Mouse (Mus musculus): Measurements from ENCODE around the gene Twist1.

Gene Twist1

DNA sequence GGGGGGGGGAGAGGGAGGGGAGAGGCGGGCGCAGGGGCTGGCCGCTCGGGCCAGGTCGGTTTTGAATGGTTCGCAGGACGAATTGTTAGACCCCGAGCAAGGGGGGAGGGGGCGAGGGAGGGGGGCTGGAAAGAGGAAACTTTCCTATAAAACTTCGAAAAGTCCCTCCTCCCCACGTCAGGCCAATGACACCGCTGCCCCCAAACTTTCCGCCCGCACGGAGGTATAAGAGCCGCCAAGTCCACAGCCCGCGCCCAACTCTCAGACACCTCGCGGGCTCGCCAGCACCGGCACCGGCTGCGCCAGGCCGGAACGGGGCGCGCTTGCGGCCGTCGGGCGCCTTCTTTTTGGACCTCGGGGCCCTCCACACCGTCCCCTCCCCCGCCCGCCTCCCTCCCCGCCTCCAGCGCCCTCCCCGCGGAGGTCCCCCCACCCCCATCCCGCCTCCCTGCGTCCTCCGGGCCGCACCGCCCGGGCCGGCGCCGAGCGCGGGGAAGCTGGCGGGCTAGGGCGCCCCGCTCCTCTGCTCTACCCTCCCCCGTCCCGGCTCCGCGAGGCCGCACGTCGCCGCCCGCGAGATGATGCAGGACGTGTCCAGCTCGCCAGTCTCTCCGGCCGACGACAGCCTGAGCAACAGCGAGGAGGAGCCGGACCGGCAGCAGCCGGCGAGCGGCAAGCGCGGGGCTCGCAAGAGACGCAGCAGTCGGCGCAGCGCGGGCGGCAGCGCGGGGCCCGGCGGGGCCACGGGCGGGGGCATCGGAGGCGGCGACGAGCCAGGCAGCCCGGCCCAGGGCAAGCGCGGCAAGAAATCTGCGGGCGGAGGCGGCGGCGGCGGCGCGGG, at the start of gene Twist1:
TSS of gene Twist1 (plus strand) at position 272 of the 841 bp plus-strand sequence.
- DNase-seq (ENCODE audit: low spot score): no peak

DNA sequence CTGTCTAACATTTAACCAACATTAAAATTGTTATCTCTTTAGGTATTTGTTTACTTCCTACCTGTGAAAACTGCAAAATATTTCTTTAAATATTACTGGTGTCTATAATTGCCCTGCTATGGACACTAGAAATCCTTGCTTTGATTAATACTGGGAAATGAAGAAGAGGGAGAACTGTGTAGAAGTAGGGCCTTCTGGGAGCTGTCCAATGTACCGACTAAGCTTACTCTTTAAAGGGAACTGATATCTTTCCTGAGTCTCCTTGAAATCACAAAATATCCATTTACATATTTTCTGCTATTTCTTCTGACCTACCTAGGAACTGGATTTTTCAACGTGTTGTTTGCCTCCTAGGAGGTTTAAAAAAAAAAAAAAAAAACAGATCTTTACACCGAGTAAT, 30.7 kb upstream of the Twist1 start:
- no peak for DNase-seq (ENCODE audit: low spot score)

DNA sequence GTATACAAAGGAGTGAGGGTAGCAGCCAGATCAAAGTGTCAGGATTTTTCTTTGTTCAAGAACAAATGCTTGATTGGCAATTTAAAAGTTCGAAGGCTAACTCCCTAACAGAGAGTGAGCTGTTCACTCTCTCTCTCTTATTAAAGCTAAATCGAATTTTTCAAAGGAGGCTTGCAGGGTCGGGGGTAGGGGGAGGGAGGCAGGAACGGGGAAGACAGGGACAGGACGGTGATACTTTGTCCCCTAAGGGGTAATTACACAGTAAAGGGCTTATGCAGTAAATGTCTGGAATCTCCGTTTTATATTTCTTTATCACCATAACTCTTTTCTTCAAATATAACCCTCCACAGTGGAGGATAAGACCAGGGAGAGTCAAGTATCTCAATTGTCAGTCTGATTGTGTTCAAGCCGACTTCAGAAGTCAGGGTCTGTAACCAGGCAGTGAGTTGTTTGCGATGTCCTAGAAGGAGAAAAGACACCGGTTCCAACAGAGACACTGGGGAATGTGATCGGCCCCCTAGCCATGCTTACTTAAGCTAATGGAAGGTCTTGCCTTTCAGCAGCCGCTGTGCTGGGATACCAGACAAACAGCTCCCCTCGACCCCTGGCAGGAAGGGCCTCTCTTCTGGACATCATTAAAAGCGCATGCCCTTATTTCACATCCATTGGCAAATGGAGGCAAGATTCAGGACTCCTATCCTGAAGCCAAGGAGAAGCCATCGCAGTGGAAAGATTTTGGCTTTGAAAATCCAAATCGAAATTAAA, 30.0 kb upstream of the Twist1 start:
- no peak for DNase-seq (ENCODE audit: low spot score)

DNA sequence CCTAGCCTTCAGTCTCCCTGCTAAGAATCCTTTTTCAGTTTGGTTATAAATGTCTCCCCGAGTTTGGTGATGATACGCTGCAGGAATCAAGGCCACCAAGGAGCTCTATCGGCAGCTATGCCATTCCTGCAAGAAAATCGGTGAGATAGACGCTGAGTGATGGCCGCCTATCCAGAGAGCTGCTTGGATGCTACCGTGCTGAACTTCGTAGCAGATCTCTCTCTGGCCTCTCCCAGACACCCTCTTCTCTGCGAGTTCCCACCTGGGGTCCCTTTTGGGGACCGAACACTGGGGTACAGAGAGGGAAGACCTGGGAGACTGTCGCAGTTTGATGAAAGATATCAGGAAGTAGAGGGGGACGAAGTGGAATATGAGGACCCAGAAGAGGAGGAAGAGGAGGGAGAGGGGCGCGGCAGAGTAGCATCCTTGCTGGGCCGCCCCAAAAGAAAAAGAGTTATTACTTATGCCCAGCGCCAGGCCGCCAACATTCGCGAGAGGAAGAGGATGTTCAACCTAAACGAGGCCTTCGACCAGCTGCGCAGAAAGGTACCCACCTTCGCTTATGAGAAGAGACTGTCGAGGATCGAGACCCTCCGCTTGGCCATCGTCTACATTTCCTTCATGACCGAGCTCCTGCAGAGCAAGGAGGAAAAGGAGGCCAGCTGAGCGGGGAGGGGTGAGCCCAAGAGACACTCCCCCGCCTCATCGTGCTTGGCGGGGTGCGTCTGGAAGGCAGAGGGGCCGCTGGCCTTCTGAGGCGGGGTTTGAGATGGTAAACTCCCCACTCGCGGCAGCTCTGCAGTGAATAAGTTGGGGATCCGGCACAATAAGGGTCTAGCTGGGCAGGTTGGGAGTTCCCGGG, 28.9 kb upstream of the Twist1 start, which contains the start of gene Ferd3l:
TSS of gene Ferd3l (plus strand) at position 95 of the 862 bp plus-strand sequence.
- DNase-seq (ENCODE audit: low spot score): no peak

DNA sequence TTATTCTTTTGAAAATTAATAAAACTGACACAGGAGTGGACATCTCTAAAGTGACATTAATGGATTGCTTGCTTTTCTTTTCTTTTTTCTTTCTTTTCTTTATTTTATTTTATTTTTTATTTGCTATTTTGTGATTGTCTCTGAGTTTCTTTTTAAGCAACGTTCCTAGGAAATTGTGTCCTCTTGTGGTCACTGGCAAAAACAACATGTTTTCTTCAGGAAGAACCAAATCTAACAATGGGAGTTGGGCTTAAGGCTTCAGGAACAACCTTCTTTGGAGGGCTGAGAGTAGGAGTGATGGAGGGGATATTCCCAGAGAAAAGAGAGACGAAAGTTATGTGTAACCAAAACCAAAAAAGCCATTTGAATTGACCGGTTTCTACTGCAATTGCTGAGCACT, 4.6 kb upstream of the Twist1 start:
- DNase-seq (ENCODE audit: low spot score): no peak

DNA sequence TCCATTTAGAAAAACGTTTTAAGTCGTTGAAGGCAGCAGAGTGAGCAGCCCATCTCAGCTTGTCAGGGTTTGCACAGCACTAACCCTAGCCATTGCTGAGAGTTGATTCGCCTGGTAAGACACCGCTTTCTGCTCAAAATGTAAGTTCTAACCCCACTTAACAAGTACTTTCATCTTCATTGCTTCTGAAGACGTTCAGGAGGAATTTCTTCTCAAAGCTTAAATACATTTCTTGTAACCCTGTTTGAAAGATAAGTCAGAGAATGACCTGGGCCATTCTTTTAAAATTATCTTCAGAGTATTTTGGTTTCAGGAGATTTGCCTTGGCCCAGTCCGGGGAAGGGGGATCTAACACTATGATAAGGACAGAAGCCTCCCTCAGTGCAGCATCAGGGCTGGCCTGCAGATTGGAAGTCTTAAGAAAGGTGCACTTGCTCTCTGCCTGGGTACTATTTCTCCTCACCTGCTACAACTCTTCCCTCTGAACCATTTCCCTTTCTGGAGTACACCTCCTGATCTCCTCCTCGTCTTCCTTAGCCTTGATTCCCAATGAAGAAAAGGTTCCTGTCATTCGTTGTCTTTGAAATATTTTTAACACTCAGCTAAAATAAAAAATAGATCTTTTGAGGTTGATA, 2.4 kb upstream of the Twist1 start:
- DNase-seq (ENCODE audit: low spot score): no peak

DNA sequence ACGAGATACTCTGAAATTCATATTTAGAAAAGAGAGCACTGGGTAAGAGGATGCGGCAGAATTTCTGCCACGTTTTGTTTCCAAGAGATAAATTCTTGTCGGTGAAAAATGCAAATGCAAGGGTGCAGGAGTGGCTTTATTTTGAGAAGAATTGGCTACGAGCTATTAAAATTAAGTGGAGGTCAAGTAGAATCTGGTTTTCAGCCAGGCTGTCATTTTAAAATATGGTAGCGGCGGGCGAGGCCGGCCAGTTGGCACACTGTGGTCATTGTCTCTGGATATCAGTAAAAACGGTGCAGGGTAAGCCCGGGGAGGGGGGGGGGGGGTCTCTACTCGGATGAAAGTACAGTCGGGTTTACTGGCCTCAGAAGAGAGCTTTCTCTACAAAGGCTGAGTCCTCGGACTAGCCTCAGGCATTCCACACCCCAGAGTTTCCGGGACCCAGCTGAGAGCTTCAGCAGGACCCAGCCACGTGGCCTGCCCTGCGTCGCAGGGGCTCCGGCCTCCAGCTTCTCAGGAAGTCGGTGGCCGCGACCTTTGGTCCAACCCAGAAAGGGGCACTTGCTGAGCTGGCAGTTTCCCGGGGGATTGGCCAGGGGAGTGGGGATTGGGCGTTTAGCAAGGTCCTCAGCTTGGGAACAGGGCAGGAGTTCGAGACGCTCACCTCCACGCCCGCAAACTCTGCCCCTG, 1.7 kb upstream of the Twist1 start:
- DNase-seq (ENCODE audit: low spot score): no peak

DNA sequence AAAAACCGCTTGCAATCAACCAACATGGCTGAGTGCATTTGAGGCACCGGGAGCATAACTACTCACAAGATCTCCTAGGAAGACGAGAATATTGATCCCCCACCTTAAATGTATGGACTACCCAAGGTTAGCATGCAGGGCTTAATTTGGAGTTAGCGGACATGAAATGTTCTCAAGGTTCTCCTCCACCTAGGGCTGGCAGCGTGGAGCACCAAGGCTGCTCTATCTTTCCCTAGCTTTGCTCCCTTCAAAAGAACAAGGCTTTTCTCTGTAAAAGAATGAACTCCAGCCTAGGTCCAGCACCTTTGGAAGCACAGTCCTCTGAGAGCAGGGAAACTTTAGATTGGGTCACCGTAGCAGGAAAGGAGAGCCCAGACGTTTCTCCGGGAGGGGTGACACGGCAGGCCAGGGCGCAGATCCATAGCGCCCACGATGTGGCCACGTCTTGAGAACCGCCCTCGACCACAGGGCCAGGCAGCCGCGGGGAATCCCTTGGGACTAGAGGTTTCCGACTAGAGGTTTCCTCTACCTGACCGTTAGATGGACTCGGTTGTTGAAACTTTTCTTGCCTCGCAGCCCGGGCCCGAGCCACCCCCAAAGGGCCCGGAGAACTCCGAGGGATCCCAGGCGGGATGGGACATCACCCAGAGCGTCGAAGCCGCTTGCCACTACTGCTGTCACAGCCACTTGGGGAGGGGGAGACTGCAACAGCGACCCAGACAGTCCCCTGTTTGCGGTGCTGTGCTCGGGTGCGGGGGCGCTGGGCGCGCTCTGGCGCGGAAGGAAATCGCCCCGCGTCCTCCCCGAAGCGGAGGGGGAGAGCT, 683 bp upstream of the Twist1 start:
- no peak for DNase-seq (ENCODE audit: low spot score)

DNA sequence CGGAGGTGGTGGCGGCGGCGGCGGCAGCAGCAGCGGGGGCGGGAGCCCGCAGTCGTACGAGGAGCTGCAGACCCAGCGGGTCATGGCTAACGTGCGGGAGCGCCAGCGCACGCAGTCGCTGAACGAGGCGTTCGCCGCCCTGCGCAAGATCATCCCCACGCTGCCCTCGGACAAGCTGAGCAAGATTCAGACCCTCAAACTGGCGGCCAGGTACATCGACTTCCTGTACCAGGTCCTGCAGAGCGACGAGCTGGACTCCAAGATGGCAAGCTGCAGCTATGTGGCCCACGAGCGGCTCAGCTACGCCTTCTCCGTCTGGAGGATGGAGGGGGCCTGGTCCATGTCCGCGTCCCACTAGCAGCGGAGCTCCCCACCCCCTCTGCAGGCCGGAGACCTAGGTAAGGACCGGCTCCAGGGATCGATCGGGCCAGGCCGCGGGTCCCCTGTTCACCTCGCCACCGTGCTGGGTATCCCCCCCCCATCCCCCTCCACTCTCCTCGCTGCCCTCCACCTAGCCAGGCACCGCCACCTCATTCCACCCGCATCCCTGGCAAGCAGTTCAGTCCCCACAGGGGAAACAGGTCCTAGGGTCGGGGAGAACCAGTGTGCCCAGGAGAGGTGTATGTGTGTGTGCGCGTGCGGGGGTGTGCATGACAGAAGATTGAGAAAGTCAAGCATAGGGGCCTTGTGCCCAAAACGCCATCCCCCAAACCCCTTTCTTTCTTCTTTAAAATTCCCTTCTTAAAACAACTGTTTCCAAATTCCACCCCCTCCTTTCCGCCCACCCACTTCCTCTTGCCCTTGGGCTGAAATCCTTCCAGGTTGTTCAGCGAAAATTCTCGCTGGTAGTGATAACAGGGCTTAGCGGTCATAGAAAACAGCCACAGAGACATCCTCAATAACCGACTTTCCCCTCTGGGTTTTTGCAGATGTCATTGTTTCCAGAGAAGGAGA, 1.0 kb downstream of the Twist1 start:
- DNase-seq (ENCODE audit: low spot score): no peak

DNA sequence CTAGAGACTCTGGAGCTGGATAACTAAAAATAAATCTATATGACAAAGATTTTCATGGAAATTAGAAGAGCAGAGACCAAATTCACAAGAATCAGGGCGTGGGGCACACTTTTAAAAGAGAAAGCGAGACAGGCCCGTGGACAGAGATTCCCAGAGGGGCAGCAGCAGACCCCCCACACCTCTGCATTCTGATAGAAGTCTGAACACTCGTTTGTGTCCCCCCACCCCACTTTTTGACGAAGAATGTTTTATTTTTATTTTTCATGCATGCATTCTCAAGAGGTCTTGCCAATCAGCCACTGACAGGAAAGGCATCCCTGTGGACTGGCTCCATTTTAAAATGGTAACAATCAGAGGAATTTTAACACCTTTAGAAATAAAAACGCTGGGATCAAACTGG, 1.7 kb downstream of the Twist1 start:
- no peak for DNase-seq (ENCODE audit: low spot score)

DNA sequence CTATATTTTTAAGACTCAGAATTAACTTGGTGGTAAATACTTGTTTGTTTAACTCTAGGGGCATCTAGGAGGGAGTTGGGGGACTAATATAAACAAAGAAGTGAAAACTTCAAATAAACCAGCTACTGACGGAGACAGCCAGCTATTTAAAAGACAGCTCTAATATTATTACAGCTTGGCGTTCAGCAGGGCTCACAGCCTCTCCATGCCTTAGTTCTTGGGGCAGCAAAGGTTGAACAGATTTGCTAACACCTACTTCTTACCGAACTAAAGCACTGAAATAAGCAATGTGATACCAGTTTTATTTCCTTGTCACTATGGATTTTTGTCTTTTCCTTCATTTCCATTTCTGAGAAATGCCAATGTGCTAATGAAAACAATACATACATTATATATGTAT, 2.4 kb downstream of the Twist1 start:
- DNase-seq (ENCODE audit: low spot score): no peak

DNA sequence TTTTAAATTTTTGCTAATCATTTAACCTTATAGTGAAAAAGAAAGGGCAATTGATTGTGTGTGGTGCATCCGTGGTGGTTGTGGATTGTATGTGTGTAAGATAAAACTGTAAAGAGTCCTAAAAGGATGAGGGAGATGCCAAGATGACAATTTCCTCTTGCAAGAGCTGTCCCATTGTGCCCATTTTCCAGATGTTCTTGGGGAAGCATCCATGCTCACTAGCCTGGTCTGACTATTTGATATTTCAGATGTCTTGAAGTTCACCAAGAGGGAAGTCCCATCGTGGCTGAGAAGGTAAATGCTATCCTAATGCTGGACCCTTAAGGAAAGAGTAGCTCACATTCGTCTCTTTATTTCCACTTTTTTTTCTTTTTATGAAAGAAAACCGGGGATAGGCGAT, 3.5 kb downstream of the Twist1 start:
- no peak for DNase-seq (ENCODE audit: low spot score)

DNA sequence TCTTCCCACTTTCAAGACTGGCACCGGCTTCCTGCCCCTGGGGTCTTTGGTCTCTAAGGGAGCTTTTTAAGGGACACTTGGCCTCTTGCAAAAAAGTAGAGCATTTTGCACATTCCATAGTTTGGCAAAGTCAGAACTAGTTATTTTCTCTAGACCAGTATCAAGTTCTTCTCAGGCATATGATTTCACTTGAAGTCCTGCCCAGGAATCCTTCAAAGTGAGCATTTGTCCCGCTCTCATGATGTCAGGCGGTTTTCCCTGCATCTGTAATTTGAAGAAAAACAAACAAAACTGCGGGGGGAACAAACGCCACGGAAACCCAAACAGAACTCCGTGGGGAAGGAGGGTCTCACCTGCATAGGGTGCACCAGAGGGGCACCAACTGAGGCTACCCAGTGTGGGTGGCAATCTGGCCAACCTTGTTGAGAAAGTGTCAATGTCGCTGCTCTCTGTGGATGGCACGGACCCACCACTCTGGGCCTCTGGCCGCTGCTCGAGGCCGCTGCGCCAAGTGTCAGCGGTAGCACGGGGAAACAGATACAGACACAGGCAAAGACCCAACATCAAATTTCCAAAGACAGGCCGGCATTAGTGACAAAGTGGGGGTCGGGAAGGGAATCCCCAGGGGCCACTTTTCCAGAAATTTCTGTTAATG, 4.8 kb downstream of the Twist1 start:
- no peak for DNase-seq (ENCODE audit: low spot score)

DNA sequence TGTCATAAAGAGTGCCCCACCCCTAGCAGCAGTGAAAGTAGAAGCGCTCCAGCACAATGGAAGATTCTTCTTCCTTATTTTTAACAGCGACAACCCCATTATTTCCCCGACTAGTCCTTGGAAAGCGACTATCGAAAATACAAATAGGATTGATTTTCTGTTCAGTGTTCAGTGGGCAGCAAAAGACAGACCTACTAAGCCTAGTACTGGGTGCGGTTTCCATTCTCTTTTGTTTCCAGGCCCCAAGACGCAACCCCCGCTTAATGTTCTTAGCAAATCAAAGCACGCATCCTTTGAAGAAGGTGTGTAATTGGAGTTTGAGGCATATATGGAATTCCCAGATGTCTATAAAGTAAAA, 5.3 kb downstream of the Twist1 start:
- no peak for DNase-seq (ENCODE audit: low spot score)

DNA sequence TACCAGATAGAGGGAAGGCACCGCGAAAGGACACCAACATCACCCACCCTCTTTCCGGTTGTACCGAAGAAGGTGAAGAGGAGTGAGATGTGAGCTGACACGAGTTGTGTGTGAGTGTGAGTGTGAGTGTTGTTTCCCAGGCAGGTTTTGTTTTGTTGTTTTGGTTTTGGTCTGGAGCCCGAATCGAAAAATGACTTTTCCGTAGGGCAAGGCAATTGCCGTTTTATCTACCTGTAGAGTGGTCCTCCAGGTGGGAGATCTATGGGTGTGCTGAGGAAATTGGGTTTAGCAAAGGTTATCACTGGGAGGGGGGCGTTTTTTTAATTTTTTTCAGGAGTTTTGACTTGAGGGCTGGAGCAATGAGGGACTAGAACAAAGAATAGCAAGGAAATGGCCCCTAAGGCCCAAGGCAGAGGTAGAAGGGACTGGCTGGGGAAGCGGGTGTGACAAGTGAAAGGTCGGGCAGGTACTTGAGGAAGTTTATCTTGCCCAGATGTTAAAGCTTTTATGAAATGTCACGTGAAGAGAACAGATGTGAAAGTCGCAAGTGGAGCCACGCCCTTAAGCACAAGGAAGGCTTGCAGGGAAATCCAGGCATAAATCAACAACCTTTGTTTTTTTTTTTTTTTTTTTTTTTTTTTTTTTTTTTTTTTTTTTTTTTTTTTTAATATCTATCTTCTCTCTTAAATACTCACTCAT, 6.3 kb downstream of the Twist1 start:
- no peak for DNase-seq (ENCODE audit: low spot score)

DNA sequence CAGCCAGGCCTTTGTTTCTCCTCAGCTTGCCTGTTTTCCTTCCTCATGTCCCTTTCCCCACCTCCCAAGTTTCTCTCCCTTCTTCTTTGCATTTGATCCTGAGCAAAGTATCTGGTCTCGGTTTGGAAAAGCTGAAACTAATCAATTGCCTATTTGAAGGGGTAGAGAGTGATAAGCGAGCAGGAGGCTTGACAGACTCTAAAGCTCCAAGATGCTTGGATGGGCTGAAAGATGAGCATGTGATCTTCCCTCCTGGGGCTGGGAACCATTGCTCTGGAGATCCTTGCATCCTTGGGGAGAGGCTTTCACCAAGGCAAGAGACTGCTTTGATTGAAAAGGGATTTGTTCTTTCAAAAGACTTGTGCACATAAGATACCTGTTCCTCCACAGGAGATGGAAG, 7.0 kb downstream of the Twist1 start:
- DNase-seq (ENCODE audit: low spot score): no peak

DNA sequence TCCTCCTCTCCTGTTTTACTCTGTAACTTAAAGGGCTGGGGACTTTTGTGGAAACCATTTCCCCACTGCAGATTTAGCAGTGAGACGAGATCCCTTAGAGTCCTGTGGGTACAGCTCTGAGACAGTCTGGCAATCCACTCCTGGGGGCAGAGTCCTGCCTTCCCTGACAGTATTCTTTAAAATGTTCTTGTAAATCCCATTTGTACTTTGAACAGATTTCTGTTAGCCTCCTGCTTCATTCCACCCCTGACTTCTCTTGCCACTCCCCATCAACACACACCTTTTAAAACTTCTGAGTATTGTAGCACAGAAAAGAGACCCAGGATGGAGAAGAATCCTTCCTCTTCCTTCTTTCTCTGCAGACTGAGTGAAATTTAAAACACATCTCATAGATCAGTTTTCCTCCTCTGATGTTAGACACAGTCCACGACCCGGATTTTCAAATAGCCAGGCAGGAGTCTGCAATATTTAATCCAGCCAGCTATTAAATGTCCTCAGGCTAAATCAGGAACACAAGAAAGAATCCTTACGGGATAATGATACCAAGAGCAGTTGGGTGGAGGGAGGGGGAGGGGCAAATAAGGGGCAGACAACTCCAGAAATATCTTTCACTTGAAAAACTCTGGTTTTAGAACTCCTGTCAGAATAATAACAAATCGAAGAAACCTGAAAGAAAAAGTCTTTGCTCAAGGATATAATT, 8.3 kb downstream of the Twist1 start:
- DNase-seq (ENCODE audit: low spot score): no peak

All from T-cell, adult 2 months (primary cell).